Mouse (Mus musculus): ENCODE measurements at regions not wholly inside any gene's neighbourhood (a gene's known extent, or its start where the extent isn't known, plus 50 kb on each side); places are given as distances from the start of the nearest gene placed in this dataset.

GRCm38 (mm10) chr11:89871587-89871986 is 94.1 kb upstream of the Ankfn1 start:
- Histone ChIP-seq H3K4me3 (ENCODE audit: insufficient read depth, low read length) (no peak overlapping the region), H3K27ac (ENCODE audit: insufficient read depth, low read length) (no peak overlapping the region), H3K4me1 (ENCODE audit: control insufficient read depth, insufficient read depth, low read length) (no peaks in the 10 kb centered on the region)
- TF ChIP-seq CTCF (IDR thresholded peaks at IDR 0.05; ENCODE audit: borderline replicate concordance, insufficient read depth, low read length) (no peak), POLR2A (IDR thresholded peaks at IDR 0.05; ENCODE audit: low read depth, low read length) (no peak)

GRCm38 (mm10) chr11:89867575-89867974 is 90.1 kb upstream of the Ankfn1 start:
- TF ChIP-seq POLR2A (IDR thresholded peaks at IDR 0.05; ENCODE audit: low read depth, low read length), result no peak
- TF ChIP-seq CTCF (IDR thresholded peaks at IDR 0.05; ENCODE audit: borderline replicate concordance, insufficient read depth, low read length), result no peak
- no peak overlapping the region for H3K27ac ChIP-seq (ENCODE audit: insufficient read depth, low read length)
- no peak overlapping the region for H3K4me3 ChIP-seq (ENCODE audit: insufficient read depth, low read length)
- H3K4me1 ChIP-seq (ENCODE audit: control insufficient read depth, insufficient read depth, low read length), result no peaks in the 10 kb centered on the region

DNA sequence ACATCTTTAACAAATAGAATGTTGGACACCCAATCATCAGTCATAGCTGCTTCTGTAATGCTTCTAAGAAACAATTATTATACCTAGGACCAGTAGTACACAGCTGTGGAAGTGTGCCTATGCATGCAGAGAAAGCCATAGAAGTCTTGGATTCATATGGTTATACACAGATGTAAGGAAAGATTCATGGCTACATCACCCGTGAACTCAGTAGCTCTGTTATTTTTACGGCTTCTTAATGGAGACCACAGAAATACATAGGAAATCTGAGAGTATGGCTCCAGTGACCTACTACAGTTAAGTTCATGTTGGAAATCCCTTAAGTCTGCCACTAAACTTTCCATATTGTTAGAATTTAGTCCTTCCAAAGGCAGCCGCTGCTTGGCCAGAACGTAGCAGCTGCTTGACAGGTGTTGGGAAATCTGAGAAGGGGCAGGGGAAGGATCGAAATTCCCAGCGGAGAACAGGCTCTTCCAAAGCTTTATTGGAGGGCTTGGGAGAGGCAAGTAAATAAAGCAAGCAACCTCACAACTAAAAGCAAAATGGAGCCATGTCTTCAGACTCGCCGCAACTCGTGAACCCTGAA is 78.8 kb upstream of the Ankfn1 start:
- no peak overlapping the region for H3K4me3 ChIP-seq (ENCODE audit: insufficient read depth, low read length)
- no peak for TF ChIP-seq CTCF (IDR thresholded peaks at IDR 0.05; ENCODE audit: borderline replicate concordance, insufficient read depth, low read length)
- no peak for TF ChIP-seq POLR2A (IDR thresholded peaks at IDR 0.05; ENCODE audit: low read depth, low read length)
- no peaks in the 10 kb centered on the region for H3K4me1 ChIP-seq (ENCODE audit: control insufficient read depth, insufficient read depth, low read length)
- no peak overlapping the region for H3K27ac ChIP-seq (ENCODE audit: insufficient read depth, low read length)

GRCm38 (mm10) chr11:89841853-89842252 is 64.4 kb upstream of the Ankfn1 start:
- no peaks in the 10 kb centered on the region for H3K4me1 ChIP-seq (ENCODE audit: control insufficient read depth, insufficient read depth, low read length)
- TF ChIP-seq CTCF (IDR thresholded peaks at IDR 0.05; ENCODE audit: borderline replicate concordance, insufficient read depth, low read length) (no peak), POLR2A (IDR thresholded peaks at IDR 0.05; ENCODE audit: low read depth, low read length) (no peak)
- no peak overlapping the region for H3K27ac ChIP-seq (ENCODE audit: insufficient read depth, low read length)
- no peak overlapping the region for H3K4me3 ChIP-seq (ENCODE audit: insufficient read depth, low read length)

- no peak overlapping the region for H3K27ac ChIP-seq (ENCODE audit: insufficient read depth, low read length)
- H3K4me1 ChIP-seq (ENCODE audit: control insufficient read depth, insufficient read depth, low read length), result no peaks in the 10 kb centered on the region
- no peak for TF ChIP-seq CTCF (IDR thresholded peaks at IDR 0.05; ENCODE audit: borderline replicate concordance, insufficient read depth, low read length)
- TF ChIP-seq POLR2A (IDR thresholded peaks at IDR 0.05; ENCODE audit: low read depth, low read length), result no peak
- no peak overlapping the region for H3K4me3 ChIP-seq (ENCODE audit: insufficient read depth, low read length)
Measured at GRCm38 (mm10) chr11:89839671-89840327, 62.3 kb upstream of the Ankfn1 start.

DNA sequence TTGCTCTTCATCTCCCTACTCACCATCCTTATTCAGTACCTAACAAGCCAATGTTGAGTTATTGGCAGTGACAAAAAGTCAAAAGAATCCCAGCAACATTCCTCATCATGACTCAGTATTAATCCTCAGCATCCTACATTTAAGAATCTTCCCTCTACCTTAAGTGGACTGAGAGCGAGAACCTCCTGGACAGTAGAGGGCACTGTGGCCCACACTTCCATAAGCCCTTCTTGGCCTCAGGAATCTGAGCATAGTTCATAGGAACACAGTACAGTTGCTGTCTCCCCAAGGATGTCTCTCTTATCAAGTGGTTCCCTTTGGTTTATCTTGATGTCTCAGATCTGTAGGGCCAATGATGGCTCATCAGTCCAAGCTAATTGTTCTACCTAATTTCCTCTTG is 60.5 kb upstream of the Ankfn1 start:
- H3K4me3 ChIP-seq (ENCODE audit: insufficient read depth, low read length), result no peak overlapping the region
- H3K27ac ChIP-seq (ENCODE audit: insufficient read depth, low read length), result no peak overlapping the region
- no peaks in the 10 kb centered on the region for H3K4me1 ChIP-seq (ENCODE audit: control insufficient read depth, insufficient read depth, low read length)
- TF ChIP-seq POLR2A (IDR thresholded peaks at IDR 0.05; ENCODE audit: low read depth, low read length) (no peak), CTCF (IDR thresholded peaks at IDR 0.05; ENCODE audit: borderline replicate concordance, insufficient read depth, low read length) (0 out of 2 replicates have a peak, but pooled peaks have one; percentile 2)

- Histone ChIP-seq H3K4me3 (ENCODE audit: insufficient read depth, low read length) (no peak overlapping the region), H3K4me1 (ENCODE audit: control insufficient read depth, insufficient read depth, low read length) (no peaks in the 10 kb centered on the region), H3K27ac (ENCODE audit: insufficient read depth, low read length) (no peak overlapping the region)
- no peak for TF ChIP-seq CTCF (IDR thresholded peaks at IDR 0.05; ENCODE audit: borderline replicate concordance, insufficient read depth, low read length)
- TF ChIP-seq POLR2A (IDR thresholded peaks at IDR 0.05; ENCODE audit: low read depth, low read length), result no peak
Measured at GRCm38 (mm10) chr11:89836897-89837296, 59.4 kb upstream of the Ankfn1 start.

- Histone ChIP-seq H3K4me3 (ENCODE audit: insufficient read depth, low read length) (no peak overlapping the region), H3K27ac (ENCODE audit: insufficient read depth, low read length) (no peak overlapping the region), H3K4me1 (ENCODE audit: control insufficient read depth, insufficient read depth, low read length) (no peaks in the 10 kb centered on the region)
- no peak for TF ChIP-seq POLR2A (IDR thresholded peaks at IDR 0.05; ENCODE audit: low read depth, low read length)
- TF ChIP-seq CTCF (IDR thresholded peaks at IDR 0.05; ENCODE audit: borderline replicate concordance, insufficient read depth, low read length), result no peak
Measured at GRCm38 (mm10) chr11:89834068-89834467, 56.6 kb upstream of the Ankfn1 start.

- TF ChIP-seq POLR2A (IDR thresholded peaks at IDR 0.05; ENCODE audit: low read depth, low read length), result no peak
- TF ChIP-seq CTCF (IDR thresholded peaks at IDR 0.05; ENCODE audit: borderline replicate concordance, insufficient read depth, low read length), result no peak
- Histone ChIP-seq H3K4me3 (ENCODE audit: insufficient read depth, low read length) (no peak overlapping the region), H3K4me1 (ENCODE audit: control insufficient read depth, insufficient read depth, low read length) (no peaks in the 10 kb centered on the region), H3K27ac (ENCODE audit: insufficient read depth, low read length) (no peak overlapping the region)
Measured at GRCm38 (mm10) chr11:89831577-89832110, 54.2 kb upstream of the Ankfn1 start.
